21 mouse cellular contexts compared by ENCODE assay signal in the genomic region with DNA sequence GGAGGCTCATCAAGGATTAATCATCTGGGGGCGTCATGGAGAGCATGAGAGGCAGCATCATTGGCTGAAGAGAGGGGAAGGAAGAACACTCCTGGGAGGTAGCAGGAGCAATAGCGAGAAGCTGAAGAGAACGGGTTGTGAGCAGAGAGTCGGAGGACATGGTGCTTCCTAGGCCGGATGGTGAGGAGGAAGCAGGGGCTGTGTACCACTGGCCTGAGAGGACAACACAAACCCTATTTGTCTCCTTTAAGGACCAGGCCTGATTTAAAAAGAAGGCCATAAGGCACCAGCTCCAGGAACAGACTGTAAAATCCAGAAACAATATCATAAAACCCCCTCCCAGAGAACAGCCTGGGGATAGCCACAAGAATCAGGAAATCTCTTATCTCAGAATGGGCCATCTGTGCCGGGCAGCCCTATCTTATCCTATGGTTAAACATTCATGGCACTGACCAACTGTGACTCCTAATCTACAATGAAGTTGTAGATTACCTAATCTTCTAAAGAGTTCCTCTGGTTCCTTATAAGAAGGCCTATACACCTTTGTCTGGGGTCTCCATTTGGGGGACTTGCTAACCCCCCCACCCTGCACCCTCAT.
DNase-seq lines count a peak whose midpoint lies in the region; ATAC-seq and TF ChIP-seq lines count a peak whose summit lies in the region.
"Had no signal": no experiment of that assay in that cellular context is flagged by ENCODE, and none has a peak within 500 bp of the region (broad histone marks: within the 10 kb centered on the region; RNA-seq: fewer than 3 reads in every experiment).

No protein-coding gene starts in this region.

- no peak overlapping the region for H3K4me3 ChIP-seq in intestine, embryonic 15.5 days (replicated peaks)
- no peak overlapping the region for H3K4me3 ChIP-seq in intestine, embryonic 16.5 days (ENCODE audit: low read length)
- H3K4me3 ChIP-seq in small intestine, adult 2 months (ENCODE audit: low read depth, low read length) = no peak overlapping the region
- H3K4me3 ChIP-seq in forebrain, embryonic 13.5 days = no peak overlapping the region
- H3K4me3 ChIP-seq: embryonic facial prominence, embryonic 13.5 days; embryonic facial prominence, embryonic 15.5 days; erythroblast, embryonic 14.5 days; forebrain, embryonic 10.5 days; forebrain, embryonic 12.5 days; forebrain, embryonic 15.5 days had no signal

- TF ChIP-seq POLR2A in small intestine, adult 2 months (IDR thresholded peaks at IDR 0.05; ENCODE audit: low read depth, low read length) = no peak

- H3K4me2 ChIP-seq in intestine, embryonic 15.5 days (replicated peaks) = no peak overlapping the region
- no peak overlapping the region for H3K4me2 ChIP-seq in intestine, embryonic 16.5 days (ENCODE audit: low read depth, low read length)
- no peak overlapping the region for H3K4me2 ChIP-seq in forebrain, embryonic 13.5 days
- H3K4me2 ChIP-seq: embryonic facial prominence, embryonic 13.5 days; embryonic facial prominence, embryonic 15.5 days; forebrain, embryonic 12.5 days; forebrain, embryonic 15.5 days had no signal

- H3K9me3 ChIP-seq in intestine, embryonic 15.5 days = no peaks in the 10 kb centered on the region
- H3K9me3 ChIP-seq in intestine, embryonic 16.5 days (ENCODE audit: control insufficient read depth, low read length) = peaks cover 6% of the 10 kb centered on the region; the same call in 1 of the 2 replicates
- 0 out of 2 replicates have a peak, but pooled peaks cover 4% of the 10 kb centered on the region for H3K9me3 ChIP-seq in forebrain, embryonic 13.5 days (replicated peaks)
- H3K9me3 ChIP-seq: embryonic facial prominence, embryonic 15.5 days; forebrain, embryonic 12.5 days; forebrain, embryonic 15.5 days had no signal

- H3K27ac ChIP-seq in intestine, embryonic 15.5 days = no peak overlapping the region
- no peak overlapping the region for H3K27ac ChIP-seq in intestine, embryonic 16.5 days (ENCODE audit: low read length)
- H3K27ac ChIP-seq in small intestine, adult 2 months (ENCODE audit: insufficient read depth, low read depth, low read length) = peak overlapping the region; percentile 43; the same call in 1 of the 2 replicates
- no peak overlapping the region for H3K27ac ChIP-seq in forebrain, embryonic 13.5 days
- H3K27ac ChIP-seq: embryonic facial prominence, embryonic 13.5 days; embryonic facial prominence, embryonic 15.5 days; forebrain, embryonic 10.5 days; forebrain, embryonic 12.5 days; forebrain, embryonic 15.5 days had no signal

- no peak for TF ChIP-seq CTCF in small intestine, adult 2 months (IDR thresholded peaks at IDR 0.05; ENCODE audit: extremely low read depth, insufficient read length, insufficient replicate concordance, low read depth, low read length)

- H3K4me1 ChIP-seq in intestine, embryonic 15.5 days (replicated peaks) = no peaks in the 10 kb centered on the region
- H3K4me1 ChIP-seq in intestine, embryonic 16.5 days (ENCODE audit: control insufficient read depth, insufficient read depth, low read length) = 0 out of 2 replicates have a peak, but pooled peaks cover 5% of the 10 kb centered on the region
- H3K4me1 ChIP-seq in small intestine, adult 2 months (ENCODE audit: control insufficient read depth, insufficient read depth, insufficient read length, low read length) = peaks cover 5% of the 10 kb centered on the region
- H3K4me1 ChIP-seq in forebrain, embryonic 13.5 days = peaks cover 11% of the 10 kb centered on the region

- no peaks in the 10 kb centered on the region for H3K27me3 ChIP-seq in intestine, embryonic 15.5 days (replicated peaks)
- no peaks in the 10 kb centered on the region for H3K27me3 ChIP-seq in intestine, embryonic 16.5 days (replicated peaks; ENCODE audit: control insufficient read depth, insufficient read depth, low read length)
- H3K27me3 ChIP-seq in small intestine, adult 2 months (ENCODE audit: control insufficient read depth, insufficient read depth, low read length) = no peaks in the 10 kb centered on the region
- no peaks in the 10 kb centered on the region for H3K27me3 ChIP-seq in forebrain, embryonic 13.5 days
- H3K27me3 ChIP-seq: embryonic facial prominence, embryonic 13.5 days; embryonic facial prominence, embryonic 15.5 days; forebrain, embryonic 15.5 days had no signal

- 49% methylated on average over 6 of the region's 6 CpGs for WGBS in intestine, embryonic 15.5 days
- WGBS in intestine, embryonic 16.5 days = 61% methylated on average over 6 of the region's 6 CpGs
- WGBS in small intestine, adult 2 months = 50% methylated on average over 6 of the region's 6 CpGs
- 93% methylated on average over 6 of the region's 6 CpGs for WGBS in forebrain, embryonic 13.5 days

- no peak overlapping the region for H3K9ac ChIP-seq in intestine, embryonic 15.5 days
- no peak overlapping the region for H3K9ac ChIP-seq in intestine, embryonic 16.5 days (ENCODE audit: low read depth, low read length)
- H3K9ac ChIP-seq in forebrain, embryonic 13.5 days = no peak overlapping the region
- H3K9ac ChIP-seq: embryonic facial prominence, embryonic 13.5 days; embryonic facial prominence, embryonic 15.5 days; forebrain, embryonic 12.5 days; forebrain, embryonic 15.5 days; forebrain, postnatal 0 days had no signal

- H3K36me3 ChIP-seq in intestine, embryonic 15.5 days = no peaks in the 10 kb centered on the region
- no peaks in the 10 kb centered on the region for H3K36me3 ChIP-seq in intestine, embryonic 16.5 days (ENCODE audit: control insufficient read depth, insufficient read depth, low read length)
- no peaks in the 10 kb centered on the region for H3K36me3 ChIP-seq in small intestine, adult 2 months (ENCODE audit: control insufficient read depth, insufficient read depth, low read length)
- no peaks in the 10 kb centered on the region for H3K36me3 ChIP-seq in forebrain, embryonic 13.5 days (ENCODE audit: poor library complexity, severe bottlenecking)
- H3K36me3 ChIP-seq: embryonic facial prominence, embryonic 13.5 days; embryonic facial prominence, embryonic 15.5 days; forebrain, embryonic 10.5 days; forebrain, embryonic 12.5 days; forebrain, embryonic 15.5 days had no signal

- no peak for DNase-seq in thymus, postnatal 25 days
- DNase-seq: adrenal gland, adult 2 months; adrenal gland, postnatal 10 days; adrenal gland, postnatal 25 days; cerebellum, adult 11-12 months; cerebellum, adult 2 months; cerebellum, adult 9-10 months; cerebellum, postnatal 10 days; cerebellum, postnatal 25 days; forebrain, postnatal 0 days had no signal

- ATAC-seq in intestine, embryonic 15.5 days = peak; percentile 78
- peak; percentile 67 for ATAC-seq in intestine, embryonic 16.5 days
- no peak for ATAC-seq in forebrain, embryonic 13.5 days
- ATAC-seq in megakaryocyte-erythroid progenitor cell, adult 5-6 weeks (replicated peaks; ENCODE audit: low FRiP score, low TSS enrichment, poor library complexity, severe bottlenecking) = no peak
- ATAC-seq: forebrain, embryonic 15.5 days; forebrain, postnatal 0 days had no signal

Comparison
In these comparisons a context has a peak if more than half of its experiments do, and no peak if none do; other contexts are left out.
1. ATAC-seq: peak in intestine, embryonic 15.5 days (single experiment) and intestine, embryonic 16.5 days (single experiment); none in forebrain, embryonic 13.5 days (single experiment) and megakaryocyte-erythroid progenitor cell, adult 5-6 weeks (single experiment).